Mouse (Mus musculus) forelimb bud, embryonic 11.5 days (tissue): ENCODE measurements around the gene Lrrc8d.

Experiments
- DNase-seq: peaks from one replicate; pipeline ENCODE4 v3.0.0-alpha.2; 2012; ENCODE audit warnings: low read depth, low spot score

The Lrrc8d gene

GRCm38 (mm10) chr5:105816118-105816517 is 116.3 kb downstream of the Lrrc8d start:
- DNase-seq, result no peak

- DNase-seq, result no peak
These were observed 117.6 kb downstream of the Lrrc8d start for GRCm38 (mm10) chr5:105817248-105817976.

- no peak for DNase-seq
These were observed 118.6 kb downstream of the Lrrc8d start for GRCm38 (mm10) chr5:105818411-105818810.

- no peak for DNase-seq
These were observed 121.6 kb downstream of the Lrrc8d start for GRCm38 (mm10) chr5:105821390-105821789.

- peak; percentile 13 for DNase-seq
These were observed 123.0 kb downstream of the Lrrc8d start for GRCm38 (mm10) chr5:105822521-105823498.

- no peak for DNase-seq
These were observed 124.5 kb downstream of the Lrrc8d start for GRCm38 (mm10) chr5:105824282-105824681.

- DNase-seq, result no peak
These were observed 125.1 kb downstream of the Lrrc8d start for GRCm38 (mm10) chr5:105824827-105825226.

- DNase-seq, result no peak
These were observed 127.2 kb downstream of the Lrrc8d start for GRCm38 (mm10) chr5:105826916-105827510.

- DNase-seq, result no peak
These were observed 128.3 kb downstream of the Lrrc8d start for GRCm38 (mm10) chr5:105828050-105828449.

- DNase-seq, result peak; percentile 51
These were observed 129.3 kb downstream of the Lrrc8d start for GRCm38 (mm10) chr5:105829008-105829586.

GRCm38 (mm10) chr5:105832140-105832539 is 132.4 kb downstream of the Lrrc8d start:
- DNase-seq, result no peak

GRCm38 (mm10) chr5:105833923-105834322 is 134.2 kb downstream of the Lrrc8d start:
- no peak for DNase-seq

GRCm38 (mm10) chr5:105836006-105836405 is 136.2 kb downstream of the Lrrc8d start:
- DNase-seq, result no peak

GRCm38 (mm10) chr5:105839740-105840310 is 140.1 kb downstream of the Lrrc8d start:
- no peak for DNase-seq

GRCm38 (mm10) chr5:105844044-105844753 is 144.4 kb downstream of the Lrrc8d start:
- DNase-seq, result no peak

- no peak for DNase-seq
These were observed 145.3 kb downstream of the Lrrc8d start for GRCm38 (mm10) chr5:105845041-105845440.

- DNase-seq, result no peak
These were observed 148.0 kb downstream of the Lrrc8d start for GRCm38 (mm10) chr5:105847726-105848125.

- DNase-seq, result no peak
These were observed 149.5 kb downstream of the Lrrc8d start for GRCm38 (mm10) chr5:105849222-105849621.

GRCm38 (mm10) chr5:105849643-105850042 is 149.9 kb downstream of the Lrrc8d start:
- no peak for DNase-seq

GRCm38 (mm10) chr5:105853271-105853670 is 153.5 kb downstream of the Lrrc8d start:
- DNase-seq, result no peak

GRCm38 (mm10) chr5:105857486-105857885 is 157.7 kb downstream of the Lrrc8d start:
- DNase-seq, result no peak
